Mouse (Mus musculus) adrenal gland, postnatal 25 days (tissue): ENCODE measurements around the gene Gm44790. TPM values are rescaled to one million over a fixed set of nuclear protein-coding genes. Genes with fewer than 3 reads are reported as not detected.
"Not testable (repeated sequence)": the region's sequence is repeated elsewhere in the genome, so short reads cannot be mapped to it uniquely, and the experiment has no call there.

Source experiments
- DNase-seq: peaks from one replicate; pipeline ENCODE4 v3.0.0; 2021; ENCODE audit warnings: mixed read lengths
- total RNA-seq: library from RNA; stranded (reverse); gene quantifications from 2 replicates; pipeline ENCODE4 v1.2.3, GENCODE M21; 2021

Gm44790 gene
- total RNA-seq, 1 experiment from 2014 or later = not detected

GRCm38 (mm10) chr6:86474646-86475181 lies 48.3 kb downstream of the Gm44790 start:
- no peak for DNase-seq

DNA sequence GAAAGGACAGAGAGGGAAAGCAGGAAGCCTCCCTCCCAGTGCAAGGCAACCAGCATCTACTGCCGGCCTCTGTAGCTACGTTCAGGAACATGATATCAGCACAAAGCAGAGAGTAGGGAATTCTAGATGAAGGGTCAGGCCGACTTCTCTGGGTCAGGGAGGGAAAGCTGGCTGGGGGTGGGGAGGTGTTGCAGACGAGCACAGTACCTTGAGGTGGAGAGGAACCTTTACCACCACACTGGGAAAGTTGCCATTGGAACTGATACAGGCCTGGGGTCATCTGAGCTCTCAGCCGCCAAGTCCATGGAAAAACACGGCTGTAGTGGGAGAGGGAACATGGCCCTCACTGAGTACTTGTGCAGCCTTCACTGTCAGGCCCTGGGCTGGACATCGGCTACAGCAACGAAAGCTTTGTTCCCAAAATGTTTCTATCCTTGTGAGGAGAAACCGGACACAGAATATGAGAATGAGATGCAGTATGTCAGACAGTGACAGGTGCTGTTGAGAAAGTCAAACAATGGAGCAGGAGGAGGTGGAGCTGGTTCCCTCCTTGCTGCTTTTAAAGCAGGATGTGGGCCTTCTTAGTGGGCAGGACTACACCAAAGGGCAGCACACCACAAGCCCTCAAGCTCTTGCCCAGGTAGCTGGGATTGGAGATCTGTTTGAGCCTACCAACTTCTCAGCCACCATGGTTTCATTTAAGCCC lies 49.2 kb downstream of the Gm44790 start:
- DNase-seq = no peak

- no peak for DNase-seq
Observed at GRCm38 (mm10) chr6:86476931-86477330, 50.5 kb downstream of the Gm44790 start.

GRCm38 (mm10) chr6:86479311-86479710 lies 52.9 kb downstream of the Gm44790 start:
- DNase-seq = no peak

- no peak for DNase-seq
Observed at GRCm38 (mm10) chr6:86479816-86480188, 53.3 kb downstream of the Gm44790 start.

- no peak for DNase-seq
Observed at GRCm38 (mm10) chr6:86480189-86480831, 53.9 kb downstream of the Gm44790 start.

DNA sequence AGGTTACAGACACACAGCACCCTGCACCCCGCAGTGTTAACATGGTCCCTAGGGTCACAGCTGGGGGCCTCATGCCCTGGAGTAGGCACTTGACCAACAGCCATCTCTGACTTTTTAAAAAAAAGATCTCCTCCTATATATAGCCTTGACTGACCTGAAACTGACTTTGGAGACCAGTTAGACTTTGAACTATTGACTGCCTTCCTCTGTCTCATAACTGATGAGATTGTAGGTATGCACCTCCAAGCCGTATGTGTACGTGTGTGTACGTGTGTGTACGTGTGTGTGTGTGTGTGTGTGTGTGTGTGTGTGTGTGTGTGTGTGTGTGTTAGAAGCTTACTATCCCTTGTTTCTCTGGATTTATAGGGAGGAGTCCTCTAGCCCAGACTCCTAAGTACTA lies 55.4 kb downstream of the Gm44790 start:
- no peak for DNase-seq

- no peak for DNase-seq
Observed at GRCm38 (mm10) chr6:86485943-86486640, 59.6 kb downstream of the Gm44790 start.

DNA sequence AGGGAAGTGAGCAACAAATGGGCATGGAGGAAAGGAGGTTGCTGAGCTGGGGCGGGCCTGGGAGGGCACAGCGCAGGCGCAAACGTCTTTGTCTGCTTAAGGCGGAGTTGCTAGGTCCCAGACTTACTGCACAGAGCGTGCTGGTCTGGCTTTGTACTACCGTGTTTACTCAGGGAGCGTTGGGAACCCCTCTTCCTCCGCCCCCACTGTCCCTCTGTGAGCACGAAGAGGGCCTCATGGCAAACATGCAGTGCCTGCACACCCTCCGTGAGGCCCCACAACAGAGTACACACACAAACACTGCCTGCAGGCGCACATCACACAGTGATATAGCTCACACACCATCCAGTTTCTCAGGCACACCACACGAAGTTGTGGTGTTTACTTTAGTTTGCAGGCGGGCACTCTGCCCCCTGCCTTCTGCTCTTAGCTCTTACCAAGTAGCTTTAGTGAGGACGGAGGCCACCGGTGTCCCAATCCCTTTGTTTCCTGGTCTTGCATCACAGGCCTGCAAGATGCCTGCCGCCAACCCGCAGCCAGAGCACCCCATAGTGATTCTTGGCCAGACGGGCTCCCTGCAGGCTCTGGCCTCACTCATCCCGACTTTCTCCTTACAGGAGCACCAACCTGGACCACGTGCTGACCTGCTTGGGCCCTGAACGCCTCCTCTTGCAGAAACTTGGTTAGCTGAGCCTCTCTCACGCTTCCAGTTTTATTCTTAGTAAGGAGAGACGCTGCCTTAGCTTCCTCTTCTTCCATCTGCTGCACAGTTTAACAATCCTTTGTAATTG lies 61.1 kb downstream of the Gm44790 start:
- DNase-seq = peak; percentile 88

DNA sequence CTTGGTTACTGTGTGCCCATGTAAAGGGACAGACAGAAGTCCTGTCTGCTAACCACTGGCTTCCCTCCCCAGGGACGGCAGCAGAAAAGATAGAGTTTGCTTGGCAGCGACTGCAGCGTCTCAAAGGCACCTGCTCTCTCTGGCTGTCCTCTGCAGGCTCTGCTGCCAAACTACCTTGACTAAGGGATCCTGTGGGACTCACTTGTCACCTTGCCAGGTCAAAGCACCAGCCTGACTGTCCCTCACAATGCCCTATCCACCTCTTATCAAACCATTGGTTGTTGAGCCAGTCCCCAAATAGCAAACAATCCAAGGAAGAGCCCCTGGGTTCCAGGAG lies 61.7 kb downstream of the Gm44790 start:
- DNase-seq = no peak

DNA sequence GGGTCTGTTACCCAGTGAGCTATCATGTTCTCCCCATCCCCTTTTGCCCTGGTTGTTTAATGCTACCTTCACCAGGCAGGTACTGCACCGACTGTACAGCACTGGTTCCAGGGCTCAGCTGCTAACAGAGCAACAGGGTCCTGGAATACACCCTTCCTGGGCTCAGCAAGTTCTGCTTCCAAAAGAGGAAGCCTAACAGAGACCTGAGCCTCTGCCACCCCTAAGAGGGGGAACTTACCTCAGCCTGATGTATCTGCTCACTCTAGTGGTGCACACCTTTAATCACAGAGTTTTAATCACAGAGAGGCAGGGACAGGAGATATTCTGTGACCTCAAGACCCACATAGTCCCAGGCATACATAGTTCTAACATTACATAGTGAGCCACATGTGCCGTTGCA lies 63.5 kb downstream of the Gm44790 start:
- DNase-seq = no peak

DNA sequence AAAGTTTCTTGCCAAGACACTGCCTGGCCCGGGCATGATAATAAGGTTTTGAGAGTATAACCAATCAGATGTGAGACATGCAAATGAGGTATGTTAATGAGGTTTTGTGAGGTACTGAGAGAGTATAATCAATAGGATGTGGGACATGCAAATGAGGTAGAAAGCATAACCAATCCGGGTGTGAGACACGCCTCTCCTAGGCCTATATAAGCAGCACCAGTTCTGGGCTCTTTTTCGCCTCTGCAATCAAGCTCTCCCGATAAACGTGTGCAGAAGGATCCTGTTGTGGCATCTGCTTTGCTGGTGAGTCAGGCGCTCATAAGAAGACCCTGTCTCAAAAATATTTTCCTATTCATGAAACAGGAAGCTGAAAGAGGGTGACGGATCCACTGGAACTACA lies 64.0 kb downstream of the Gm44790 start:
- DNase-seq = not testable (repeated sequence)

DNA sequence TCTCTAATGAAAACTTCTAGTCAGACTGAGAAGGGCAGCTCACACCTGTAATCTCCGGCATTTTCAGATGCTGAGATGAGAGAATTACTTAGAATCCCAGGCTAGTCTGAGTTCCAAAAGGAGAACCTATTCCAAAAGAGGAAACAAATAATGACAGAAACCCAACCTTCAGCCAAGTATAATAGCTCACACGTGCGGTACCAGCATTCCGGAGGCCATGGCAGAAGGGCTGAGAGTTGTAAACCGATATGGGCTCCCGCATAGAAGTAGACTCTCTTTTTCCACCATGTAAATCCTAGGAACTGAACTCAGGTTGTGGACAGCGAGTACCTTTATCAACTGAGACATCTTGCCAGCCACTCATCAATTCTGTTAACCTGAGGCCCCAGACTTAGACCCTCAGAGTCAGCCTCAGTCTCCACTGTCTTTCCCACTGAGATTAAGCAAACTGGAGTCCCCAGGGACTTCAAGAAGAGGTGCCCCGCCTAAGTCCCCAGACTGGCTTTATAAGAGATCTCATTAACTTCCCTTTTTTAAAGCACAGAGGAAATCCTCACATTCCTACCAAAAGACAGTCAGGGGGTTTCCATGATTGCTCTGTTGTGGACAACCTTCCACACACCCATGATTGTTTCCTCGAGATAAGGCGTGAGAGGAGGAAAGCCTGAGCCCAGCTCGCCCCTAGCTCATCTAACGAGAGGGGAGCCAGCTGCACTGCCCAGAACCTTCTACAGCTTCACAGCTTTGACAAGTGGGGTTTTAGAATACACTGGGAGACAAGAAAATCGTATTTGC lies 67.2 kb downstream of the Gm44790 start:
- no peak for DNase-seq

DNA sequence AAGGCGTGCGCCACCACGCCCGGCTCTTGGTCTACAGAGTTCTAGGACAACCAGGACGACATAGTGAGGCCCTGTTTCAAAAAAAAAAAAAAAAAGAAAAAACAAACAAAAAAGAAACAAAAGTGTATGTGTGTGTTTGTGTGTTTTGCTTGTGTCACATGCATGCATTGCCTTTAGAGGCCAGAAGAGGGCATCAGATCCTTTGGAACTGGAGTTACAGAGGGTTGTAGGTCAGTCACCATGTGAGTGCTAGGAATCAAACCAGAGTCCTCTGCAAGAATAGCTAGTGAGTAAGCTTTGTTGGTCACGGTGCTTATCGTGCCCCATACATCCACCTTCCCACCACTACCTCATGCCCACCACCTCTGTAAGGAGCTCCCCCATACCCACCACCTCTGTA lies 68.3 kb downstream of the Gm44790 start:
- DNase-seq = no peak

Other genes with a start within 250 kb of the Gm44790 start
- 16.8 and 22.4 TPM in 2 replicates for gene Tgfa, start 231.4 kb upstream of the Gm44790 start, total RNA-seq
- 114 and 132 TPM in 2 replicates for gene Fam136a, start 61.0 kb upstream of the Gm44790 start, total RNA-seq
- 378 and 463 TPM in 2 replicates for gene Snrpg, start 55.4 kb upstream of the Gm44790 start, total RNA-seq
- 208 and 254 TPM in 2 replicates for gene Pcyox1, start 29.5 kb upstream of the Gm44790 start, total RNA-seq
- gene Tia1, start 22.4 kb upstream of the Gm44790 start, total RNA-seq = 82.0 and 85.8 TPM in 2 replicates
- 26.0 and 31.3 TPM in 2 replicates for gene C87436, start 11.7 kb downstream of the Gm44790 start, total RNA-seq
- 296 and 313 TPM in 2 replicates for gene Pcbp1, start 99.7 kb downstream of the Gm44790 start, total RNA-seq
- gene Asprv1, start 201.5 kb downstream of the Gm44790 start, total RNA-seq = not detected in 2 replicates
- gene Mxd1, start 242.5 kb downstream of the Gm44790 start, total RNA-seq = 12.7 and 13.0 TPM in 2 replicates